Mouse (Mus musculus): ENCODE results near the gene Cd4. TPM values are rescaled to one million over a fixed set of nuclear protein-coding genes. Genes with fewer than 3 reads are reported as not detected.

Cd4 gene
- total and polyA plus RNA-seq, 2 experiments from 2014 or later, result 0.25 to 2.8 TPM

GRCm38 (mm10) chr6:124921539-124921938 is 33.5 kb upstream of the Cd4 start:
- H3K27ac ChIP-seq (ENCODE audit: low read depth, low read length), result peak overlapping the region; percentile 27; the same call in 1 of the 2 replicates
- no peak overlapping the region for H3K9ac ChIP-seq (replicated peaks; ENCODE audit: low read length, poor library complexity, severe bottlenecking)
- H3K9me3 ChIP-seq (ENCODE audit: low read length), result no peaks in the 10 kb centered on the region
- H3K4me2 ChIP-seq (ENCODE audit: low read depth, low read length, poor library complexity, severe bottlenecking), result no peak overlapping the region
- H3K27me3 ChIP-seq (ENCODE audit: insufficient read depth, low read length), result no peaks in the 10 kb centered on the region
- no peak for DNase-seq (ENCODE audit: low spot score)
- H3K36me3 ChIP-seq (ENCODE audit: insufficient read depth, low read length), result no peaks in the 10 kb centered on the region
- H3K4me1 ChIP-seq (ENCODE audit: insufficient read depth, low read length), result peaks cover 9% of the 10 kb centered on the region; the same call in 1 of the 2 replicates
- no peak overlapping the region for H3K4me3 ChIP-seq (ENCODE audit: low read depth, low read length)
- 59% methylated on average over 4 of the region's 4 CpGs for WGBS
- ATAC-seq (ENCODE audit: low FRiP score), result no peak
- no peak for TF ChIP-seq CTCF (IDR thresholded peaks at IDR 0.05)

- no peak for DNase-seq (ENCODE audit: low spot score)
- H3K27ac ChIP-seq (ENCODE audit: low read depth, low read length), result peak overlapping the region; percentile 100
- H3K27me3 ChIP-seq (ENCODE audit: insufficient read depth, low read length), result no peaks in the 10 kb centered on the region
- 25% methylated on average over 9 of the region's 9 CpGs for WGBS
- no peak for ATAC-seq (ENCODE audit: low FRiP score)
- H3K4me2 ChIP-seq (ENCODE audit: low read depth, low read length, poor library complexity, severe bottlenecking), result peak overlapping the region; percentile 99
- H3K4me1 ChIP-seq (ENCODE audit: insufficient read depth, low read length), result peaks cover 9% of the 10 kb centered on the region; the same call in 1 of the 2 replicates
- peak overlapping the region; percentile 62 for H3K9ac ChIP-seq (replicated peaks; ENCODE audit: low read length, poor library complexity, severe bottlenecking)
- TF ChIP-seq CTCF (IDR thresholded peaks at IDR 0.05), result no peak
- peak overlapping the region; percentile 68 for H3K4me3 ChIP-seq (ENCODE audit: low read depth, low read length)
- no peaks in the 10 kb centered on the region for H3K36me3 ChIP-seq (ENCODE audit: insufficient read depth, low read length)
- H3K9me3 ChIP-seq (ENCODE audit: low read length), result no peaks in the 10 kb centered on the region
These were observed 32.5 kb upstream of the Cd4 start for GRCm38 (mm10) chr6:124920318-124921085.

GRCm38 (mm10) chr6:124919695-124920317 is 31.8 kb upstream of the Cd4 start, which contains the start of gene Ptms:
Gene Ptms (minus strand): TSS chr6:124920103.
- no peaks in the 10 kb centered on the region for H3K9me3 ChIP-seq (ENCODE audit: low read length)
- no peaks in the 10 kb centered on the region for H3K36me3 ChIP-seq (ENCODE audit: insufficient read depth, low read length)
- peak within 1 kb of the TSS; percentile 100 for H3K27ac ChIP-seq (ENCODE audit: low read depth, low read length)
- H3K9ac ChIP-seq (replicated peaks; ENCODE audit: low read length, poor library complexity, severe bottlenecking), result peak within 1 kb of the TSS; percentile 97
- 1% methylated on average over 13 of the region's 13 CpGs for WGBS
- H3K4me2 ChIP-seq (ENCODE audit: low read depth, low read length, poor library complexity, severe bottlenecking), result peak within 1 kb of the TSS; percentile 99
- peak within 1 kb of the TSS; percentile 68 for H3K4me3 ChIP-seq (ENCODE audit: low read depth, low read length)
- ATAC-seq (ENCODE audit: low FRiP score), result peak; percentile 83
- peak; percentile 98 for DNase-seq (ENCODE audit: low spot score)
- peaks cover 10% of the 10 kb centered on the region for H3K4me1 ChIP-seq (ENCODE audit: insufficient read depth, low read length)
- no peaks in the 10 kb centered on the region for H3K27me3 ChIP-seq (ENCODE audit: insufficient read depth, low read length)
- TF ChIP-seq CTCF (IDR thresholded peaks at IDR 0.05), result peak; percentile 21; the same call in 1 of the 2 replicates

- H3K4me1 ChIP-seq (ENCODE audit: insufficient read depth, low read length), result peaks cover 16% of the 10 kb centered on the region
- WGBS, result 8% methylated on average over 14 of the region's 14 CpGs
These were observed 31.0 kb upstream of the Cd4 start for GRCm38 (mm10) chr6:124918890-124919627.

GRCm38 (mm10) chr6:124918331-124918690 is 30.3 kb upstream of the Cd4 start:
- Histone ChIP-seq H3K9me3 (ENCODE audit: low read length) (no peaks in the 10 kb centered on the region), H3K27ac (ENCODE audit: low read depth, low read length) (peak overlapping the region; percentile 100), H3K4me3 (ENCODE audit: low read depth, low read length) (peak overlapping the region; percentile 68), H3K27me3 (ENCODE audit: insufficient read depth, low read length) (no peaks in the 10 kb centered on the region), H3K4me1 (ENCODE audit: insufficient read depth, low read length) (peaks cover 16% of the 10 kb centered on the region), H3K9ac (replicated peaks; ENCODE audit: low read length, poor library complexity, severe bottlenecking) (peak overlapping the region; percentile 97), H3K36me3 (ENCODE audit: insufficient read depth, low read length) (peaks cover 15% of the 10 kb centered on the region), H3K4me2 (ENCODE audit: low read depth, low read length, poor library complexity, severe bottlenecking) (peak overlapping the region; percentile 99)
- 1% methylated on average over 7 of the region's 7 CpGs for WGBS
- DNase-seq (ENCODE audit: low spot score), result no peak
- TF ChIP-seq CTCF (IDR thresholded peaks at IDR 0.05), result no peak
- ATAC-seq (ENCODE audit: low FRiP score), result no peak

More at GRCm38 (mm10) chr6:124918890-124919627, 31.0 kb upstream of the Cd4 start:
- H3K4me3 ChIP-seq (ENCODE audit: low read depth, low read length), result peak overlapping the region; percentile 68
- H3K27me3 ChIP-seq (ENCODE audit: insufficient read depth, low read length), result no peaks in the 10 kb centered on the region
- H3K4me2 ChIP-seq (ENCODE audit: low read depth, low read length, poor library complexity, severe bottlenecking), result peak overlapping the region; percentile 99
- H3K9ac ChIP-seq (replicated peaks; ENCODE audit: low read length, poor library complexity, severe bottlenecking), result peak overlapping the region; percentile 97; the same call in 1 of the 2 replicates
- peak; percentile 49 for DNase-seq (ENCODE audit: low spot score)
- no peak for ATAC-seq (ENCODE audit: low FRiP score)
- H3K9me3 ChIP-seq (ENCODE audit: low read length), result no peaks in the 10 kb centered on the region
- peaks cover 7% of the 10 kb centered on the region for H3K36me3 ChIP-seq (ENCODE audit: insufficient read depth, low read length)
- peak overlapping the region; percentile 100 for H3K27ac ChIP-seq (ENCODE audit: low read depth, low read length)
- no peak for TF ChIP-seq CTCF (IDR thresholded peaks at IDR 0.05)

Data from midbrain, postnatal 0 days (tissue).